Mouse (Mus musculus) liver, embryonic 14.5 days (tissue): ENCODE data around the gene Nav1. TPM values are rescaled to one million over a fixed set of nuclear protein-coding genes. Genes with fewer than 3 reads are reported as not detected.

Source experiments
- ATAC-seq: fragments of 200-750 bp; cut with Nextera tagmentation; 2 replicates; pipeline ENCODE4 v1.8.0; 2017; ENCODE audit warnings: moderate number of reproducible peaks, mild to moderate bottlenecking, moderate library complexity; ENCODE audit not compliant: insufficient read depth
- DNase-seq, 3 experiments: peaks; one replicate each; pipeline ENCODE4 v3.0.0-alpha.2; 2012 to 2013; ENCODE audit warnings: low read depth in 3 of 3, low spot score in 3 of 3
- H3K27ac ChIP-seq: fragments of 300-500 bp; sonication (generic); 2 replicates; pipeline ENCODE4 v1.5.1; 2014; ENCODE audit warnings: moderate library complexity, mild to moderate bottlenecking, control low read depth, inconsistent platforms
- H3K27me3 ChIP-seq: fragments of 300-500 bp; sonication (generic); 2 replicates; pipeline ENCODE4 v1.6.1; 2014; ENCODE audit warnings: mild to moderate bottlenecking, low read length, moderate library complexity; ENCODE audit not compliant: control insufficient read depth, insufficient read depth
- H3K36me3 ChIP-seq: fragments of 300-500 bp; sonication (generic); replicated peaks from 2 replicates; pipeline ENCODE4 v1.6.1; 2014; ENCODE audit warnings: low read depth; ENCODE audit not compliant: control insufficient read depth, insufficient read depth
- H3K4me1 ChIP-seq, 2 experiments: fragments of 200-500 bp in 1 of 2; fragments of 300-500 bp in 1 of 2; sonication (generic) in 1 of 2; replicated peaks; 2 replicates each; pipeline ENCODE4 v1.6.1; 2012 to 2014; ENCODE audit warnings: antibody characterized with exemption in 1 of 2, inconsistent platforms in 1 of 2, low read length in 1 of 2; ENCODE audit not compliant: control insufficient read depth in 2 of 2, insufficient read depth in 2 of 2
- H3K4me2 ChIP-seq: fragments of 300-500 bp; sonication (generic); 2 replicates; pipeline ENCODE4 v1.6.1; 2014; ENCODE audit warnings: low read depth, mild to moderate bottlenecking, control low read depth, moderate library complexity
- H3K4me3 ChIP-seq, 2 experiments: fragments of 200-500 bp in 1 of 2; fragments of 300-500 bp in 1 of 2; sonication (generic) in 1 of 2; 2 replicates each; pipeline ENCODE4 v1.5.1; 2012 to 2014; ENCODE audit warnings: low read depth in 2 of 2, low read length in 2 of 2, mild to moderate bottlenecking in 2 of 2, control low read depth in 1 of 2, inconsistent platforms in 1 of 2, moderate library complexity in 1 of 2; ENCODE audit not compliant: insufficient read depth in 1 of 2
- H3K9ac ChIP-seq: fragments of 300-500 bp; sonication (generic); replicated peaks from 2 replicates; pipeline ENCODE4 v1.6.1; 2014; ENCODE audit warnings: mild to moderate bottlenecking, control low read depth, moderate library complexity
- H3K9me3 ChIP-seq: fragments of 300-500 bp; sonication (generic); 2 replicates; pipeline ENCODE4 v1.6.1; 2016; ENCODE audit warnings: low read length, mixed read lengths; ENCODE audit not compliant: control insufficient read depth
- CTCF ChIP-seq: IDR thresholded peaks from 2 replicates; pipeline ENCODE4 v1.5.1; 2016; ENCODE audit warnings: antibody characterized with exemption, low read depth, control low read depth
- EP300 ChIP-seq: IDR thresholded peaks from 2 replicates; pipeline ENCODE4 v1.6.1; 2016; ENCODE audit warnings: antibody characterized with exemption, low read depth
- WGBS: fragments of 180-500 bp; shearing (Covaris S2); extraction: QIAGEN DNeasy Blood & Tissue Kit; methylation state at CpG from one replicate; pipeline ENCODE4 v1.1.7; 2014; ENCODE audit not compliant: insufficient replicate concordance; 5-methylcytosine and 5-hydroxymethylcytosine counted together
- microRNA-seq: library from miRNA; unstranded; fragments of <30 nt; microRNA quantifications from one replicate; pipeline ENCODE4, GENCODE M21; 2016
- polyA plus RNA-seq, 2 experiments: library from polyadenylated mRNA; depleted of rRNA in 1 of 2; stranded (reverse) in 1 of 2; unstranded in 1 of 2; fragments of >200 nt; fragmentation: Nextera tagmentation in 1 of 2; extraction: Ambion mirVana in 1 of 2; gene quantifications; 2 replicates each; pipeline versions ENCODE4 v1.2.1 to v1.2.3; 2012 to 2014

Nav1 gene
- polyA plus RNA-seq, 2 experiments, result 1.0 to 1.5 TPM

DNA sequence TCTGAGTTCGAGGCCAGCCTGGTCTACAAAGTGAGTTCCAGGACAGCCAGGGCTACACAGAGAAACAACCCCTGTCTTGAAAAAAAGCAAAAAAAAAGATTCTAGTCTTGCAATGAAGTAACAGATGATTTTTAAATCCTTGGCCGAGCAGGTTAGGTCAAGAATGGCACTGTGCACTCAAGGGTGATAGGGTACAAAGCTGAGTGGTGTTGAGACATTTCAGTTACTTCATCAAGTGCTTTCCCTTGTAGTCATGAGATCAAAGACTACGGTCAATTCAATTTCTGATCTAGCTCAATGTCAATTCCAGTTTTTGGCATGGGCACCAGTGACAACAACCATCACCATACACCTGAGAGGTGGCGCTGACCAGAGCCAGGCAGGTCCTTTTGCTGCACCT lies 198.1 kb downstream of the Nav1 start:
- peaks cover 59% of the 10 kb centered on the region for H3K36me3 ChIP-seq
- H3K4me2 ChIP-seq, result no peak overlapping the region
- no peaks in the 10 kb centered on the region for H3K27me3 ChIP-seq
- WGBS, result 82% methylated on average over 4 of the region's 4 CpGs
- no peaks in the 10 kb centered on the region for H3K4me1 ChIP-seq
- TF ChIP-seq CTCF (no peak), EP300 (no peak)
- no peak for ATAC-seq
- no peak overlapping the region for H3K4me3 ChIP-seq
- no peaks in the 10 kb centered on the region for H3K9me3 ChIP-seq
- H3K27ac ChIP-seq, result no peak overlapping the region
- H3K9ac ChIP-seq, result no peak overlapping the region
- no peak for DNase-seq

DNA sequence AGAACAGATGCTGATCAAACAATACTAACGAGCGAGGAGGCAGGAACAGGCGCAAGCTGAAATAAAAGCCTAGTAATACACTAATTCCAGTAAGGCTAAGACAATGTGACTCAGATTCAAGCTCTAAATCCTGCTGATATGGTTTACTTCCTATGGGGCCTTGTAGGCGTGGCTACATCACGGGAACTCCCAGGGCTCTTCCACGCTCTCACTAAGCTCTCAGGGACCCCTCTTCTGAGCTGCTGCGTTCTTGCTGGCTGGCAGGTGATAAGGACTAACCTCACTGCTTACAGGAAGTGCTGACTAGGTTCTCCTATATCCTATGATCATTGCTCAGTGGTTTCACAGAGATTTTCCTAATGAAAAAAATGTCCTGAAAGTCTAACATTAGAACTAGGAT lies 201.7 kb downstream of the Nav1 start:
- 53% methylated on average over 7 of the region's 7 CpGs for WGBS
- DNase-seq (no peak), ATAC-seq (no peak)
- no peaks in the 10 kb centered on the region for H3K4me1 ChIP-seq
- no peak overlapping the region for H3K4me2 ChIP-seq
- H3K27ac ChIP-seq, result no peak overlapping the region
- no peaks in the 10 kb centered on the region for H3K9me3 ChIP-seq
- no peak overlapping the region for H3K4me3 ChIP-seq
- TF ChIP-seq EP300, result no peak
- TF ChIP-seq CTCF, result no peak
- no peak overlapping the region for H3K9ac ChIP-seq
- H3K36me3 ChIP-seq, result peaks cover 72% of the 10 kb centered on the region
- H3K27me3 ChIP-seq, result no peaks in the 10 kb centered on the region

DNA sequence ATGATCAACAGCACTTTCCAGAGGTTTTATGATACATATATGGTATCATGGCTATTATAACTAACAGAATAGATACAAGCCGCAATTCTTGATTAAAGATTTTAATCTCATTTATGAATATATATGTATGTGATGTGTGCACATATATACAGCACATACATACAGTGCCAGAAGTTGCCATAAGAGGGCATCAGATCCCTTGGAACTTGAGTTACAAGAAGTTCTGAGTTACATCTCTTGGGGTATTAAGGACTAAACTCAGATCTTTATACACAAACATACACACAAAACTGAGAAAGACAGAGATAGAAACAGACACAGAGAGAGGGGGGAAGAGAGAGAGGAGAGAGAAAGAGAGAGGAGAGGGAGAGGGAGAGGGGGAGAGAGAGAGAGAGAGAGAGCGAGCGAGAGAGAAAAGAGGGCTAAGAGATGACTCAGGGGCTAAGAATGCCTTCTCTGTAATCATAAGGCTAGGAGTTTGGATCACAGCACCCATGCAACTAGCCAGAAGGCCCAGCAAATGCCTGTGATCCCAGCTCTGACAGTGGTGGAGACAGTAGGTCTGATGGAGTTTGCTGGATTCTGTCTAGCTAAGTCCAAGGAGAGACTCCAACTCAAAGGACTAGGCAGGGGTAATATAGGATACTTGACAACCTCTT lies 205.5 kb downstream of the Nav1 start:
- Histone ChIP-seq H3K9me3 (no peaks in the 10 kb centered on the region), H3K9ac (no peak overlapping the region), H3K4me2 (no peak overlapping the region), H3K4me1 (no peaks in the 10 kb centered on the region), H3K4me3 (no peak overlapping the region), H3K36me3 (peaks cover 57% of the 10 kb centered on the region), H3K27ac (no peak overlapping the region), H3K27me3 (no peaks in the 10 kb centered on the region)
- ATAC-seq (no peak), DNase-seq (no peak)
- TF ChIP-seq EP300 (no peak), CTCF (no peak)
- WGBS, result 83% methylated on average over 3 of the region's 3 CpGs

DNA sequence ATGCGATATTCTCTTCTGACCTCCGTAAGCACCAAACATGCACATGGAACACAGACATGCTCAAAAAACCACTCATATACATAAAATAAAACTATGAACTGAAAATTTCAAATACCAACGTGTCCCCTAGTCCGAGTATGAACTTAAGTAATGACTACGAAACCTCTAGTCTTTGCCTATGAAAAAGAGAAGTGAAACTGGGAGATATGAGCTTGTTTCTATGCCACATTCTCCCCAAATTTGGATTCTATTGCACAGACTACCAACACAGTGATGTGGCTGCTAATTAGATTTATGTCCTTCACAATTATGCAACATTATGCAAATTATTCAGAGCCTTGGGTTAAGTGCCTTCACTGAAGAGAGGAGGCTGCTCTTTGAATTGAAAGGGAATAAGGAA lies 207.6 kb downstream of the Nav1 start:
- TF ChIP-seq EP300 (no peak), CTCF (no peak)
- H3K4me3 ChIP-seq, result no peak overlapping the region
- 79% methylated on average over 5 of the region's 5 CpGs for WGBS

DNA sequence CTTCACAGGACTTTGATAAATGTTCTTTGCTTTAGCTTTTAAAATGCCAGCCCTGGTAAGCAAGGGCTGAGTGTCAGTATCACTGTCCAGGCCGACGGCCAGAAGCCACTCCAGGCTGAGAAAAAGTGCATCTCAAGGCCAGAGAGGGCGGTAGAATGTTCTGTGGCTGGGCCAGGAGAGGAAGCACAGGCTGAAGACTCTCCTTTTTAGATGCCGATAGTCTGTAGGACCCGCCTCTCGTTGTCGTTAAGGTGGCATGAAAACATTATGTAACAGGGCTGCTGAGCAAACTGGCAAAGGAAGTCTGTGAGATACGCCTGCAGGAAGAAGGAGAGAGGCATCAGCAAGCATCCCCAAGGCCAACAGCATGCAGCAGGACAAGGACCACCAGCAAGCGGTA lies 221.9 kb downstream of the Nav1 start:
- no peak for ATAC-seq
- peaks cover 50% of the 10 kb centered on the region for H3K36me3 ChIP-seq

More for the DNA sequence above, 207.6 kb downstream of the Nav1 start:
- no peak overlapping the region for H3K4me2 ChIP-seq
- no peaks in the 10 kb centered on the region for H3K4me1 ChIP-seq
- H3K9ac ChIP-seq, result no peak overlapping the region
- ATAC-seq (no peak), DNase-seq (no peak)
- H3K9me3 ChIP-seq, result no peaks in the 10 kb centered on the region
- no peaks in the 10 kb centered on the region for H3K27me3 ChIP-seq
- H3K36me3 ChIP-seq, result peaks cover 42% of the 10 kb centered on the region
- H3K27ac ChIP-seq, result no peak overlapping the region

More for the DNA sequence above, 221.9 kb downstream of the Nav1 start:
- H3K4me2 ChIP-seq, result no peak overlapping the region
- H3K27ac ChIP-seq, result no peak overlapping the region
- H3K9me3 ChIP-seq, result no peaks in the 10 kb centered on the region
- H3K4me1 ChIP-seq, result no peaks in the 10 kb centered on the region
- 80% methylated on average over 9 of the region's 9 CpGs for WGBS
- no peak overlapping the region for H3K4me3 ChIP-seq
- TF ChIP-seq CTCF, result no peak
- no peak for TF ChIP-seq EP300
- no peaks in the 10 kb centered on the region for H3K27me3 ChIP-seq
- no peak for DNase-seq
- no peak overlapping the region for H3K9ac ChIP-seq

Small RNA genes within 50 kb of the gene (microRNA-seq; reads per million reads assigned to microRNA genes)
- gene Mir1231, result not detected

Other genes with a start within 250 kb of the Nav1 start
- gene Shisa4, start 232.1 kb downstream of the Nav1 start, polyA plus RNA-seq (2012; rRNA removed), result 0.64 and 0.84 TPM in 2 replicates
- 0.41 and 0.56 TPM in 2 replicates for gene Shisa4, start 232.1 kb downstream of the Nav1 start, polyA plus RNA-seq (2014; fragmentation: Nextera tagmentation; extraction: Ambion mirVana)
- gene Ipo9, start 176.8 kb downstream of the Nav1 start, polyA plus RNA-seq (2012; rRNA removed), result 19.4 and 20.7 TPM in 2 replicates
- 26.6 and 26.9 TPM in 2 replicates for gene Ipo9, start 176.8 kb downstream of the Nav1 start, polyA plus RNA-seq (2014; fragmentation: Nextera tagmentation; extraction: Ambion mirVana)
- gene Csrp1, start 112.8 kb upstream of the Nav1 start, polyA plus RNA-seq (2012; rRNA removed), result 35.7 and 38.2 TPM in 2 replicates
- gene Csrp1, start 112.8 kb upstream of the Nav1 start, polyA plus RNA-seq (2014; fragmentation: Nextera tagmentation; extraction: Ambion mirVana), result 33.8 and 34.7 TPM in 2 replicates
- gene Phlda3, start 158.8 kb upstream of the Nav1 start, polyA plus RNA-seq (2012; rRNA removed), result 3.2 TPM in 2 replicates
- gene Phlda3, start 158.8 kb upstream of the Nav1 start, polyA plus RNA-seq (2014; fragmentation: Nextera tagmentation; extraction: Ambion mirVana), result 4.5 and 5.2 TPM in 2 replicates
- gene Tnni1, start 172.1 kb upstream of the Nav1 start, polyA plus RNA-seq (2012; rRNA removed), result 0.95 and 1.3 TPM in 2 replicates
- 1.5 and 1.7 TPM in 2 replicates for gene Tnni1, start 172.1 kb upstream of the Nav1 start, polyA plus RNA-seq (2014; fragmentation: Nextera tagmentation; extraction: Ambion mirVana)
- 0.12 and 0.30 TPM in 2 replicates for gene Lad1, start 211.3 kb upstream of the Nav1 start, polyA plus RNA-seq (2012; rRNA removed)
- 0.13 and 0.14 TPM in 2 replicates for gene Lad1, start 211.3 kb upstream of the Nav1 start, polyA plus RNA-seq (2014; fragmentation: Nextera tagmentation; extraction: Ambion mirVana)
- gene Tnnt2, start 229.1 kb upstream of the Nav1 start, polyA plus RNA-seq (2012; rRNA removed), result 0.16 and 0.68 TPM in 2 replicates
- gene Tnnt2, start 229.1 kb upstream of the Nav1 start, polyA plus RNA-seq (2014; fragmentation: Nextera tagmentation; extraction: Ambion mirVana), result 0.19 and 0.39 TPM in 2 replicates